Mouse (Mus musculus) kidney, postnatal 4 days (tissue): ENCODE measurements around the gene Proser1.
A peak's percentile ranks its signal among the peaks of the same experiment; 100 is the strongest.

Source experiments
- DNase-seq, 2 experiments: peaks; one replicate each; pipeline ENCODE4 v3.0.0; 2021; ENCODE audit warnings: mixed read lengths in 2 of 2

Gene Proser1

DNA sequence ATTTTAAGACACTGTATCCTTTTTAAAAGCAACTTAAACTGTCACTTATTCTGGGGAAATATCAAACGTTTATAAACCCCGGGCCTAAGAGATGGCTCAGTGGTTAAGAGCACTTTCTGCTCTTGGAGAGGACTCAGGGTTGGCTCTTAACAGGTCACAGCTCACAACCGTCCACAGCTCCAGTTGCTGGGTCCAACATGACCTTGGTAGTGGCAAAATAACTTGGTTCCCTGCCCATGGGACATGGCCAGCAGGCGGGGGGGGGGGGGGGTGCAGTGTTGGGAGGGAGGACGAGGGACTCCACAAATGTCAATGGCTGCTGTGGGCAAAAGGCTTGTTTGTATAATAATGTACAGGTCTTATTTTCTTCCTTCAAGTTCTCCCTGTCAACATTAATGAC is 3.9 kb downstream of the Proser1 start:
- no peak for DNase-seq

DNA sequence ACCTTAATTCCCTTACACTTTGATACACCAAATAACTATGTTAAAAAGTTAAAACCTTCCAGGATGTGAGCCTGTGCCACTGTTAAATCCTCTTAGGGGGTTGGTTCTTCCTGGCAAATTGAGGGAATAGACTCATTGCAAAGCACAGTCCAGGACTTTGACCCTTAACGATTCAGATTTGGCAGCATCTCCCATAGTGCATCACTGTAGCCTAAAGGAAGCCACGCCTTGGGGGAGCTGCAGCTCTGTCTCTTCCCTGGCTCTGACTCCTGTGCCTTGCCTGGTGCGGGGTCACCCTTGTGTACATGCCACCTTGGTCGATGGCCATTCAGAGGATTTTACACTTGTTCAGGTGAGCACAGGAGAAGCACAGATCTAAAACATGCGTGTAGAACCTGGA is 6.2 kb downstream of the Proser1 start:
- no peak for DNase-seq

DNA sequence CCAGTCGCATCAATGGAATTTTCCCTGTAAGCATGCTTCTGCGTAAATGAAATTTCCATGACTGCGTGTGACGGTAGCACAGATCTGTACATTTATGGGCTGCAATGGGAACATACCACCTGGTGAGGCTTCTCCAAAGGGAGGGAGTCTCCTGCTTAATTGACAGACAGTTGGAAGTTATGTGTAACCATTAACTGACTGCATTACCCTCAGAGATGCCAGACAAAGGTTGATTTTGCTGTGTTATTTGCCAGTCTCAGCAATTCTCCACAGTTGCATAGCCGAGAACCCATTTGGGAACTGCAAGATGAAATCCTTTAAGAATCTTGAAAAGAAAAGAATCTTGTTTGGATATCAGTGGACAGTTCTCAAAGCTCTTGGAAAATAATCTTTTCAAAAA is 8.6 kb downstream of the Proser1 start:
- no peak for DNase-seq

DNA sequence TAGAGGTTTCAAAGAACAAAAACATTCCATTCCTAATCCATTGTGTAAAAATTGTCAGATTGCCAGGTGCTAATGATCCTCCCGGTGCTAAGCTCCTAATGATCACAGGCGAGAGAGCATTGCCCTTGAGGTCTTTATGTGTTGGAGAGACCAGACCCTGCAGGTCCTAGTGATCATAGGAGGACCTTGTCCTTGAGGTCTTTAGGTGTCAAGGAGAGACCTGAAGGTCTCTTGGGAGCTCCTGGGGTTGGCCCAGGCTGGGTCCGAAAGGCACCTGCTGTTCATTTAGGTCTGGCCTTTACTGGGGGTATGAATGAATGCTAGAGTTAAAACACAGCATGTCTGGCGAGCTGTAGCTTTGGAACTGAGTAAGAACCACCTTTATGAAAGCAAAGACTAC is 10.7 kb downstream of the Proser1 start:
- DNase-seq, result no peak

DNA sequence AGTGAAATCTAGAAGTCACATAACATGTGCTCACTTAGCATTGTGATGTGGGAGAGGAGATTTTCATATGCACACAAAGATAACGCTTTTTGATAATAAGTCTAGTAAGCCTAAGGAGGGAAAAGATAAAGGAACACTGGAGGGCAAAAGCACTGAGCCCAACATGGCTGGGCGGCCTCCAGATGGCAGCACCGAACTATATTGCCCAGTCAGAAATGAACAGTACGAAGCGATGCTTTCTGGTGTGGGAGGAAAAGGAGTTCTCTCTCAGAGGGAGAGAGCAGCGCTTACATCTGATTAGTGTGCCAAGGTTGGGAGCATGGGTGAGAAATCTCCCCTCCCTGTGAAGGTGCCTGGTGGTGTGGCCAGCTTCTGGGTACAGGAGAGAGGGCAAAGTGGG is 12.4 kb downstream of the Proser1 start:
- peak; percentile 73 to 76 for DNase-seq

DNA sequence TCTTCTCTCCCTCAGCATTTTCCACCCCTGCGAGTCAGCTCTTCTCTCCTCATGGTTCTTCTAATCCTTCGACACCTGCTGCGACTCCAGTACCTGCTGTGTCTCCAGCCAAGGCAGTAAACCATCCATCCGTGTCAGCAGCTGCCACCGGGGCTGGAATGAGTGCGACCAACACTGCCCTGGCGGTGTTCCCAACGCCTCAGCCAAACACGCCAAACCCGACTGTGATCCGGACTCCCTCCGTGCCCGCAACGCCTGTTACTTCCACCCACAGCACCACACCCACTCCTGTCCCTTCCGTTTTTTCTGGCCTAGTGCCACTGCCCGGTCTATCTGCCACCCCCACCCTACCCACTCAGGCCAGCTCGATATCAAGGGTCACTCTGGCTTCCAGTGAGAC is 14.0 kb downstream of the Proser1 start:
- DNase-seq, result peak; percentile 41 to 60

DNA sequence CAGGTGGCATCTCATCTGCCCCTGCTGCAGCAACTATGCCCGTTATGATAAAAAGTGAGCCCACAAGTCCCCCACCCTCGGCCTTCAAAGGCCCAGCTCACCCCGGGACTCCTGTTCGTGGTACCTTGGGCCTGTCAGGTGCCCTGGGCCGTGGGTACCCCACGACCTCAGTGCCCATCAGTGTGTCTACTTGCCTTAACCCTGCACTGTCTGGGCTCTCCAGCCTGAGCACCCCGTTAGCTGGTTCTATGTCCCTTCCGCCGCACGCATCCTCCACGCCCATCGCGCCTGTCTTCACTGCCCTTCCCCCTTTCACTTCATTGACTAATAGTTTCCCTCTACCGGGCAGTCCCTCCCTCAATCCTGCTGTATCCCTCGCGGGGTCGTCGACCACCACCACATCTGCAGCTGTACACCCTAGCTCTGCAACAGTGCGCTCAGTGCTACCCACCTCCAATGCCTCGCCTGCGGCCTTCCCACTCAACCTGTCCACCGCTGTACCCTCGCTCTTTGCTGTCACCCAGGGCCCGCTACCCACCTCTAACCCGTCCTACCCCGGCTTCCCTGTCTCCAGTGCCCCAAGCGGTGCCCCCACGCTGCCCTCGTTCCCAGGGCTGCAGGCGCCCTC is 15.1 kb downstream of the Proser1 start:
- no peak for DNase-seq

DNA sequence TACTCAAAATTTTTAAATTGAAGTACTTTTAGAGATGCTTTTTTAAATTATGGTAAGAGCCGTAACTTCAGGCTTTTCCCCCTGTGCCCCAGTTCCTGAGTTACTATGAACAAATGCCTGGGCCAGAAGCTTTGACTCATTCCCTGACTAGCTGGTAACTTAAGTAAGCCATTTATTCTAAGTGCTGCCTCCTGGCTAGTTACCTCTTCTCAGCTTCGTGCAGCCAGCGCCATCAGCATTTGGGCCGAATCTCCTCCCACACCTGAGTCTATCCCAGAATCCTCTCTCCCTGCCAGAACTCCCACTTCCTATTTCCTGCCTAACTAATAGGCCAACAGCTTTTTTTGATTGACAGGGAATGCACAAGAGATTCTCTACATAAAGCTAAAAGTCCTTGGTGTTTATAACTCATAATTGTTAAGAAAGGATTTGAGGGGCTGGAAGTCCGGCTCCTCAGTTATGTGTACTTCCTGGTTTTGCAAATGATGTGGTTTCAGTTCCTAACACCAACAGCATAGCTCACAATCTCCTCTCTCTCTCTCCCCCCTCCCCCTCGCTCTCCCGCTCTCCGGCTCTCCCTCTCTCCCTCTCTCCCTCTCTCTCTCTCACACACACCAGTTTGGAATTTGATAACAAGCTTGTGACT is 20.1 kb downstream of the Proser1 start:
- DNase-seq, result no peak

DNA sequence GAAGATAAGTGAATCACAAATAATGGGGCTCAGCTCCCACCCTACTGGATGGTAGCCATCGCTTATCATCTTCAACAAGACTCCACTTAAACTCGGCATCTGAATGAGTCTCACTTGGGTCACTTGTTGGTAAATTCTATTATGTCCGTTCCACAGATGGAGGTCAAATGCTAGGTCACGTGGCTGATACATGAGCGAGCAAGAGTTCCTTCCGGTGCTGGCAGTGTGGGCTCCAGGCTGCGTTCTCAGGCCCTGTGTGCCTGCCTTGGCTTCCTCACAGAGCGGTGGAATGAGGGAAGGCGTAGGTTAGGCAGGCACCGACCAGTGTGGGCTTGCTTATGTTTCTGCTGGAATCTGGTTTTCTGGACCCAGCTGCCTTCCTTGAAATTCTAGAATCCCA is 23.1 kb downstream of the Proser1 start:
- no peak for DNase-seq

DNA sequence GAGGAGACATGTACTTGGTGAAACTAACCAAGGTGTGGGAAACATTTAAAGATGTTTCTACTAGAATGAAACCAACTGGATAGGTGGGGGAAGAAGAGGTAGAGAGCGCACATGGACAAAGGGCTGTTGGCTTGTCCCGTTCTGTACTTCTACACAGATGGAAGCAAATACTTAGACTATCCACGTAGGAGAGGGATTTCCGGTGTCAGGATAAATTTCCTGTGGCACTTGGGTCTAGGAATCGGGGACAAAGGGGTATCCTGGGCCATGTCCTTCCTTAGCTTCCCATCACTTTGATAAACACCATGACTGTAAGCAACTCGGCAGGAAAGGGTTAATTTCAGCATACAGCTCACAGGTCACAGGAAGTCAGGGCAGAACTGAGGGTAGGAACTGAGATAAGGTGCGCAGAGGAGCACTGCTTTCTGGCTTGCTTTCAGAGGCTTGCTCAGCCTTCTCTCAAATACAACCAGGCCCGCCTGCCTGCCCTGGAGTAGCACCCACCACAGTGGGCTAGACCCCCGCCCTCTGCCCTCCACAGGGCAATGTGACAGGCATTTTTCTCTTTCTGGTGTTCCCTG is 23.6 kb downstream of the Proser1 start:
- DNase-seq, result no peak

DNA sequence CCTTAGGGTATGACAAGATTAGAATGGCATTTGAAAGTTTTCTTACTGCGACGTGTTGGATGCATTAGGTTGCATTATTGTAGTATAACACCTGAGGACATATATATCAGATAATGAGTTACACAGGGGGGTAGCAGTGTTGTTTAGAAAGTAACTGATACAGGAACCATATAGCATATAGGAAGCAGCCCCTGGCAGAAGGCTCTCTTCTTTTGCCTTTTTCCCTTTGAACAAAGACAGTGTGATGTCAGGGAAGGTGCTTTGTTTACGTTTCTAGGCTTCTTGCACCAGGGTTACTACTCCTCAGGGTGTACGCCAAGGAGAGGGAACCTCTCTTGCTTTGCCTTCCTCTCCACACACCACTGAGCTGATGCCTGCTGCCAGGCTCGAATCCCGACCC is 24.9 kb downstream of the Proser1 start, which contains the start of gene Stoml3:
TSS of gene Stoml3 (plus strand) at position 301 of the 400 bp plus-strand sequence.
- DNase-seq, result no peak

DNA sequence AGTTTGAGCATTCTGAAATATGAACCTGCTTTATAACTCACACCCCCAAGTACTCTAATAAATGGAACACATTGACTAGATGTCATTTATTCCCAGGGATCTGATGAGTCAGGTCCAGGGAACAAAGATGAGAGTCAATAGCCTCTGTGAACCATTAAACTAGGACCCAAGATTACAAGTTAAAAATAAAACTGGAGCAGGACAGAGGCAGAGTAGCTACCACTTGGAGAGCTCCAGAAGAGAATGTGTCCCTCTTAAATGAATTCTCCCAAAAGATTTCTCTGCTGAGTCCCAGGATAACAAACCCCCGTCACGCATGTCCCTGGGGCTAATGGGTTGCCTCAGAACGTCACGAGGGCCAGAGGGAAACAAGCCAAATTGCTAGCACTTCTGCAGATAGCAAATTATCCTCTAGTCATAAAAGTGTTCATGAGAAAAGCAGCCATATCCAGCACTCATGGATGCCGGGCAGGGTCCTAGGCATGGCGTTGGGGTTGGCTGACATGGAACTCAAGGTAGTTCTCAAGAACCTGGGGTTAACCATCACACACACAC is 35.0 kb downstream of the Proser1 start:
- DNase-seq, result peak; percentile 21 to 36

DNA sequence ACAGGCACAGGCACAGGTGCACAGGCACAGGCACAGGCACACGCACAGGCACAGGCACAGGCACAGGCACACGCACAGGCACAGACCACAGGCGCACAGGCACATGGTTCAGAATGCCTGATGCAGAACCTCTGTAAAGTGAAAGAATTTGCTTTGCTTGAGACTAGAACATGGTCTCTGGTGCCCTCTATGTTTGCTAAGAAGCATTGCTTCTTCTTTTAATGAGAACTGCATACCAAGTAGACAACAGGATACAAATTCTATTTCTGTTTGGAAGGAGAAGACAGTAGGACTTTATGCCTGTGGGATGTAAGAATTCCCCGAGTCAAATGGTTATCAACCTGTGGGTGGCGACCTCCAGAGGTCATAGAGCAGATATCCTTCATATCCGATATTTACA is 39.0 kb downstream of the Proser1 start:
- DNase-seq, result no peak

DNA sequence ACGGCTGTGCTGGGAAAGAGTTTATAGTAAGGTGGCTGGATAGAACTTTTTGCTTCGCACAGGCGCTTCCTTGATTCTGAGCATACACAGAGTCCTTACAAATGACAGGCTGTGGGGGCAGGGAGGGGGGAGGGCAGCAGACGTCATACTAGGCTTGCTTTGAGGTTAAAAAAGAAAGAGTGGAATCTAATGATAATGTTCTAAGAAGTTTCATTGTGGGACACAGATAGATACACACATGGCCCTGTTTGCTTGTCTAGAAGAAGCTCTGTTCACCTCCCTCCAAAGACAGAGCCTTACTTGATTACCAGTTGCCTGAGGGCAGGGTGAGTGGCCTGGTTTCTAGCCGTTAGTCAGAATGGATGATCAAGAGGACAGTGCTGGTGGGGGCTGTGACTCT is 49.6 kb downstream of the Proser1 start:
- peak in 1 of 2 experiments; percentile 8 for DNase-seq

DNA sequence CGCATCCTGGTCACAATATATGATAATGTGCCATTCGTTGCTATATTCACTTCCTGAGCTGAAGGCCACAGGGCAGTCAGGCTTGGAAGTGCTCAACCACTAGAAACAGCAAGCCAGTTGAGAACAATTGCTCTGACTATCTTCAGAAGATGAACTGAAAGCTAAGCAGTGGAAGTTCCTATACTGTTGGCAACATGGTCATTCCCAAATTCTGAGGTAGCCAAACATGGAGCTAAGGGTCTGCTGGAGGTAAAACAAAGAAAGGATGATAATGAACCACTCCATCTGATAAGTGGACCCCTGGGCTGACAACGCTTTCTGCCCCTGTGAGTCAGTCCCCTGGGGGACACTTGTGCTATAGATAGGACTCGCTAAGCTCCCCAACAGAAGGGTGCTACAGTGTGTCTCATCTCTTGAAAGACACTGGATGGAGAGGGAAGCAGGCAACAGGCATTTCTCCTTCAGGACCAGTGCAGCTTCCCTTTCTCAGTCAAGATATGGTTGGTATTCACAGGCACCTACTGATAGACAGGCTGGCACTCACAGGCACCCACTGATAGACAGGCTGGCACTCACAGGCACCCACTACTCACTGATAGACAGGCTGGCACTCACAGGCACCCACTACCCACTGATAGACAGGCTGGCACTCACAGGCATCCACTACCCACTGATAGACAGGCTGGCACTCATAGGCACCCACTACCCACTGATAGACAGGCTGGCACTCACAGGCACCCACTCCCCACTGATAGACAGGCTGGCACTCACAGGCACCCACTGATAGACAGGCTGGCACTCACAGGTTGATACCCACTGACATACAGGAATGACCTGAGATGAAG is 51.0 kb downstream of the Proser1 start:
- DNase-seq, result no peak

DNA sequence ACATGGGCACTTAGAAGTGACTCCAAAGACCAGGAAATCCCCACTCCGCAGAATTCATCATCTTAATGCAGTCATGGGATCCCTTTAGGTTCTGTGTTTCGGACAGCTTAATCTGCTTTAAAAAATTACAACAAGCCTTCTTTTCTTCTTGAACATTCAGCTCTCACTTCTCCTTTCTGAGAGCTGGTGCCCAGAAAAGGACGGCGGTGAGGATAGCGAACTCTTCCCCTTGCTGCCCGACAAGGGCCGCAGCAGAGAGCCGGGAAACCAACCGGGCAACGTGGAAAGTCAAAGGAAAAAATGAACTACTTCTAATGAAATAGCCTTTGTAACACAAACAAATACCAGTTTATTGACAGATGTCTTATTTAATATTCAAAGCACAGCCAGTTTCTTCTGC is 59.3 kb downstream of the Proser1 start:
- no peak for DNase-seq

DNA sequence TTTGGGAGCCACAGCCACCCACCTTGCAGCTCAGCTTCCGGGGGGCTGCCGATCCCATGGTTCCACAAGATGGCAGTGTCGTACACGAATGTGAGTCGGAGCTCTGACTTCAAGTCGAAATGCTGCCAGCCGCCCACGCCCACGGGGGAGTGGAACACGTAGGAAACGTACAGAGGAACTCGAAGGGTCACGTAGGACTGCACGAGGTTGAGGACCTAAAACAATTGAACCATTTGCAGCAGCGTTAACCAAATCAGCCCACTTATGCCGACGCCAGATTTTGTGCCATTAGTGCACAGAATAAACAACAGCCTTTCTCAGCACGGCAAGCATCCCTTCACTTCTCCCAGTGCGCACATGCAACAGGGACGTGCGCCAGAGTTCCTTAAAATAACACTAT is 62.3 kb downstream of the Proser1 start:
- DNase-seq, result peak; percentile 88 to 91

DNA sequence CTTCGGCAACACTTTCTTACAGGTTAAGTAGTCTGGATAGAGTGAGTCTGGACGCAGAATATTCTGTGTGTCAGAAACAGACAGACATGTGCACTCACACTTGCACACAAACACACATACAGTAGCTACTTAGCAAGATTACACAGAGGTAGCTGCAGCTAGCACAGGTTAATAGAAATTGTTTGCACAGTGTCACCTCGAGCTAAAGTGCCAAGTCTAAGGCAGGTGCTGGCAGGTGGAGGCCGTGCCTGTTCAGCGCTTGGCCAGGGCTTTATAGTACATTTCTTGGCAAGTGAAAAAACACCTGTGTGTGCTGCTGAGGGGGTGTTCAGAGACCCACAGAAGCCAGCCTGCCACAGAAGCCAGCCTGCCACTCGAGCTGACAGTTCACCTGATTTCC is 66.8 kb downstream of the Proser1 start:
- DNase-seq, result no peak
